Mouse (Mus musculus): Measurements from ENCODE around the gene Frmd4b. TPM values are rescaled to one million over a fixed set of nuclear protein-coding genes. Genes with fewer than 3 reads are reported as not detected.

Gene Frmd4b
- total and polyA plus RNA-seq, 2 experiments, result 11.9 to 38.0 TPM

DNA sequence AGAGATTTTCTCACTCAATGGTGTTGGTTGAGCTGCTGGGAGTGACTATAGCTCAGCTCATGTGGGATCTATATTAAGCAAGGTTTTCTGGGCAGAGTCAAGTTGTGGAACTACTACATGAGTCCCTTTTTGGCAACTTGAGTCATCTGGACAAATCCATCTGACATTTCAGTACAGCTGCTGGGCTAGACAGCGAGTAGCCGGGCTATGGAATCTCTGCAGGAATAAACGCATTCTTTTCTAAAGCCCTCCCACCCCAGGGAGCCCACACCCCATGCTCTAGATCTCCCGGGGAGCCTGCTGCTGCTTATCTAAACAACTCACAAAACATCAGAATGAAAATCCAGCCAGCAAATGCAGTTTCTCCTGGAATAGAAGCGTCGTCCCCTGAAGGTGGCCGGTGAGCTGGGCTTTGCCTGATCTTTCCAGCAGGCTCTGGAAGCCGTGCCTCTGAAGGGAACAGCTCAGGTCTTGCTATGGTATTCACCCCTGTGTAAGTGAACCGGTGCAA, 364.6 kb downstream of the Frmd4b start, which contains the start of gene Lmod3:
Lmod3 (minus strand) TSS at position 49 of the 511 bp plus-strand sequence.
- WGBS, result 71% methylated on average over 9 of the region's 9 CpGs
- H3K9ac ChIP-seq (ENCODE audit: low read depth, low read length), result no peak within 1 kb of the TSS
- no peaks in the 10 kb centered on the region for H3K79me2 ChIP-seq (ENCODE audit: control insufficient read depth, insufficient read depth, low read length)
- H3K27me3 ChIP-seq (ENCODE audit: control insufficient read depth, insufficient read depth, low read length), result no peaks in the 10 kb centered on the region
- DNase-seq (ENCODE audit: extremely low read depth, low read depth, low spot score), result no peak
- peaks cover 3% of the 10 kb centered on the region; the same call in 1 of the 2 replicates for H3K4me1 ChIP-seq (ENCODE audit: control insufficient read depth, insufficient read depth, low read length)
- no peak for TF ChIP-seq CTCF (IDR thresholded peaks at IDR 0.05; ENCODE audit: low read depth, low read length)
- TF ChIP-seq POLR2A (IDR thresholded peaks at IDR 0.05; ENCODE audit: extremely low read depth, insufficient read depth, low read length), result no peak
- H3K36me3 ChIP-seq (ENCODE audit: control insufficient read depth, insufficient read depth, low read length), result no peaks in the 10 kb centered on the region
- no peak within 1 kb of the TSS for H3K4me3 ChIP-seq (ENCODE audit: insufficient read depth, low read depth, low read length)
- H3K27ac ChIP-seq (replicated peaks; ENCODE audit: insufficient read depth, low read depth, low read length), result no peak within 1 kb of the TSS

DNA sequence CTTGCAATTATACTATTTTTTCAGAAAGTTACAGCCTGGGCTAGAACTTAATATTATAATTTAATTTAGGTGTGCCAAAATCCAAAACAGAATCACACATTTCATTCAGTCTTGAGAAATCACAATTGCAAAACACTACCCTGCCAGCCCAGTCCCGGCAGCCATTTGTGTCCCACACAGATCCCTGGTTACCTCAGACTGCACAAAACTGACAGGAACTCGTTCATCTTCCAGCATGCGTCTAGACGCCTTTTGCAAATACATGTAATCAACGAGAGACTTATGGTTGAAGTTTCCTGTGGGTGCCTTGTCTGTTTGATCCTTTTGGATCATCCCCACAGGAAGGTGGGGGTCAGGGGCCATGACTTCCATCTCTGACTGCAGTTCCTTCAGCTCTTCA, 365.3 kb downstream of the Frmd4b start:
- TF ChIP-seq POLR2A (IDR thresholded peaks at IDR 0.05; ENCODE audit: extremely low read depth, insufficient read depth, low read length) (no peak), CTCF (IDR thresholded peaks at IDR 0.05; ENCODE audit: low read depth, low read length) (no peak)
- peak; percentile 28 for DNase-seq (ENCODE audit: extremely low read depth, low read depth, low spot score)
- Histone ChIP-seq H3K4me3 (ENCODE audit: insufficient read depth, low read depth, low read length) (no peak overlapping the region), H3K27ac (replicated peaks; ENCODE audit: insufficient read depth, low read depth, low read length) (no peak overlapping the region), H3K79me2 (ENCODE audit: control insufficient read depth, insufficient read depth, low read length) (no peaks in the 10 kb centered on the region), H3K36me3 (ENCODE audit: control insufficient read depth, insufficient read depth, low read length) (no peaks in the 10 kb centered on the region), H3K4me1 (ENCODE audit: control insufficient read depth, insufficient read depth, low read length) (peaks cover 3% of the 10 kb centered on the region; the same call in 1 of the 2 replicates), H3K9ac (ENCODE audit: low read depth, low read length) (no peak overlapping the region), H3K27me3 (ENCODE audit: control insufficient read depth, insufficient read depth, low read length) (no peaks in the 10 kb centered on the region)
- 33% methylated on average over 5 of the region's 5 CpGs for WGBS

- TF ChIP-seq POLR2A (IDR thresholded peaks at IDR 0.05; ENCODE audit: extremely low read depth, insufficient read depth, low read length), result no peak
- peak; percentile 55; the same call in 1 of the 2 replicates for TF ChIP-seq CTCF (IDR thresholded peaks at IDR 0.05; ENCODE audit: low read depth, low read length)
- Histone ChIP-seq H3K36me3 (ENCODE audit: control insufficient read depth, insufficient read depth, low read length) (no peaks in the 10 kb centered on the region), H3K4me1 (ENCODE audit: control insufficient read depth, insufficient read depth, low read length) (peaks cover 3% of the 10 kb centered on the region; the same call in 1 of the 2 replicates), H3K4me3 (ENCODE audit: insufficient read depth, low read depth, low read length) (no peak overlapping the region), H3K79me2 (ENCODE audit: control insufficient read depth, insufficient read depth, low read length) (no peaks in the 10 kb centered on the region), H3K9ac (ENCODE audit: low read depth, low read length) (no peak overlapping the region), H3K27me3 (ENCODE audit: control insufficient read depth, insufficient read depth, low read length) (no peaks in the 10 kb centered on the region), H3K27ac (replicated peaks; ENCODE audit: insufficient read depth, low read depth, low read length) (no peak overlapping the region)
- peak; percentile 72 for DNase-seq (ENCODE audit: extremely low read depth, low read depth, low spot score)
- 33% methylated on average over 6 of the region's 6 CpGs for WGBS
Measured at GRCm38 (mm10) chr6:97250966-97251365, 366.4 kb downstream of the Frmd4b start.

GRCm38 (mm10) chr6:97245200-97245599, 372.1 kb downstream of the Frmd4b start:
- no peak overlapping the region for H3K9ac ChIP-seq (ENCODE audit: low read depth, low read length)
- no peak for DNase-seq (ENCODE audit: extremely low read depth, low read depth, low spot score)
- no peak overlapping the region for H3K27ac ChIP-seq (replicated peaks; ENCODE audit: insufficient read depth, low read depth, low read length)
- no peaks in the 10 kb centered on the region for H3K36me3 ChIP-seq (ENCODE audit: control insufficient read depth, insufficient read depth, low read length)
- H3K79me2 ChIP-seq (ENCODE audit: control insufficient read depth, insufficient read depth, low read length), result no peaks in the 10 kb centered on the region
- no peak overlapping the region for H3K4me3 ChIP-seq (ENCODE audit: insufficient read depth, low read depth, low read length)
- no peak for TF ChIP-seq POLR2A (IDR thresholded peaks at IDR 0.05; ENCODE audit: extremely low read depth, insufficient read depth, low read length)
- TF ChIP-seq CTCF (IDR thresholded peaks at IDR 0.05; ENCODE audit: low read depth, low read length), result no peak
- no peaks in the 10 kb centered on the region for H3K4me1 ChIP-seq (ENCODE audit: control insufficient read depth, insufficient read depth, low read length)
- H3K27me3 ChIP-seq (ENCODE audit: control insufficient read depth, insufficient read depth, low read length), result no peaks in the 10 kb centered on the region

DNA sequence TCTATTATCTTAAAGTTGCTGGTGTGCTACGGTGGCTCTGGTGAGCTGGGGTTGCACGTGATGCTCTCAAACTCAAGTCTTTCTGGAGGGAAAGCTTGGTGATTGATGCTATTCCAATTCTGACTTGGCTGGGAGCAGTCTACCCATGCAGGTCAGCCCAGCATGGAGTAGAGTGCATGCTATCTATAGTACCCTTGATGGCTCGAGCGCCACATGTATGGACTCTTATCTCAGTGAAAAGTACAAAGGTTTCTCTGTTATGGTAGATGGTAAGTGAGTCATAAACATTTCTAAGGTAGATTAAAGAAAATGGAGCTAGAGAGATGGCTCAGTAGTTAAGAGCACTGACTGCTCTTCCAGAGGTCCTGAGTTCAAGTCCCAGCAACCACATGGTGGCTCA, 374.8 kb downstream of the Frmd4b start:
- no peak for DNase-seq (ENCODE audit: extremely low read depth, low read depth, low spot score)
- H3K27ac ChIP-seq (replicated peaks; ENCODE audit: insufficient read depth, low read depth, low read length), result no peak overlapping the region
- no peaks in the 10 kb centered on the region for H3K27me3 ChIP-seq (ENCODE audit: control insufficient read depth, insufficient read depth, low read length)
- no peaks in the 10 kb centered on the region for H3K4me1 ChIP-seq (ENCODE audit: control insufficient read depth, insufficient read depth, low read length)
- no peak for TF ChIP-seq POLR2A (IDR thresholded peaks at IDR 0.05; ENCODE audit: extremely low read depth, insufficient read depth, low read length)
- TF ChIP-seq CTCF (IDR thresholded peaks at IDR 0.05; ENCODE audit: low read depth, low read length), result no peak
- no peaks in the 10 kb centered on the region for H3K36me3 ChIP-seq (ENCODE audit: control insufficient read depth, insufficient read depth, low read length)
- H3K79me2 ChIP-seq (ENCODE audit: control insufficient read depth, insufficient read depth, low read length), result no peaks in the 10 kb centered on the region
- H3K4me3 ChIP-seq (ENCODE audit: insufficient read depth, low read depth, low read length), result no peak overlapping the region
- no peak overlapping the region for H3K9ac ChIP-seq (ENCODE audit: low read depth, low read length)
- 86% methylated on average over 4 of the region's 4 CpGs for WGBS

DNA sequence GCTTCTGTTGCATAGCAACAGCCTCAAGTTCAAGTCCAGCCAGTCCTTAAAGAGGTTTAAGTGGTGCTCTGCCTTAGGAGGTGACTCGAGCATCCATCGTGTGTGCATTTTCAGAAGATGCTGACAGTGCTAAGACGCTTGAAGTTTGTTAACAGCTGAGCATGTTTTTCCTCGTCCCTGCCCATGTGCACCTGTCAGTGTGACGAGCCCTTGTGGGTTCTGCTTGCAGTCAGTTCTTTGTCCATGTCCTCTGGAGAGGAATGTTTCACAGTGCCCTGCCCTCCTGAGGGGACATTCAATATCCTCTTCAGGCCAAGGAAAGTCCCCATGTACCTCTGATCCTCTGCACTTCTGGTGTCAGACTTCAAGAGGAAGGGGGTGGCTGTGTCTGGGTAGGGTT, 377.2 kb downstream of the Frmd4b start:
- no peak for DNase-seq (ENCODE audit: extremely low read depth, low read depth, low spot score)
- Histone ChIP-seq H3K4me3 (ENCODE audit: insufficient read depth, low read depth, low read length) (no peak overlapping the region), H3K4me1 (ENCODE audit: control insufficient read depth, insufficient read depth, low read length) (no peaks in the 10 kb centered on the region), H3K36me3 (ENCODE audit: control insufficient read depth, insufficient read depth, low read length) (no peaks in the 10 kb centered on the region), H3K79me2 (ENCODE audit: control insufficient read depth, insufficient read depth, low read length) (no peaks in the 10 kb centered on the region), H3K27ac (replicated peaks; ENCODE audit: insufficient read depth, low read depth, low read length) (no peak overlapping the region), H3K27me3 (ENCODE audit: control insufficient read depth, insufficient read depth, low read length) (no peaks in the 10 kb centered on the region), H3K9ac (ENCODE audit: low read depth, low read length) (no peak overlapping the region)
- WGBS, result 90% methylated on average over 5 of the region's 5 CpGs
- TF ChIP-seq POLR2A (IDR thresholded peaks at IDR 0.05; ENCODE audit: extremely low read depth, insufficient read depth, low read length) (no peak), CTCF (IDR thresholded peaks at IDR 0.05; ENCODE audit: low read depth, low read length) (no peak)

Measured in liver, adult 2 months (tissue).